Mouse (Mus musculus) CH12.LX (cell line): ENCODE data around the gene Polr1c.

Experiments
- CTCF ChIP-seq, 2 experiments: IDR thresholded peaks in 1 of 2; conservative IDR thresholded peaks in 1 of 2; 2 replicates each; pipeline ENCODE4 v1.5.1; 2011 to 2012; ENCODE audit warnings: low read depth in 2 of 2, low read length in 2 of 2, improper control_type of control experiment in 1 of 2, inconsistent platforms in 1 of 2, mild to moderate bottlenecking in 1 of 2, moderate library complexity in 1 of 2
- ETS1 ChIP-seq: conservative IDR thresholded peaks from 2 replicates; pipeline ENCODE4 v1.6.1; 2012; ENCODE audit warnings: low read depth, mild to moderate bottlenecking, inconsistent platforms, low read length, improper control_type of control experiment, moderate library complexity
- KAT2A ChIP-seq: IDR thresholded peaks from 2 replicates; pipeline ENCODE4 v1.6.1; 2012; ENCODE audit warnings: low read length, improper control_type of control experiment, inconsistent platforms; ENCODE audit not compliant: insufficient replicate concordance
- MAFK ChIP-seq: IDR thresholded peaks from 2 replicates; pipeline ENCODE4 v1.6.1; 2011; ENCODE audit warnings: low read length, improper control_type of control experiment; ENCODE audit not compliant: insufficient replicate concordance
- MXI1 ChIP-seq: IDR thresholded peaks from 2 replicates; pipeline ENCODE4 v1.6.1; 2011; ENCODE audit warnings: mild to moderate bottlenecking, low read depth, low read length, improper control_type of control experiment
- TBP ChIP-seq: conservative IDR thresholded peaks from 2 replicates; pipeline ENCODE4 v1.6.1; 2011; ENCODE audit warnings: low read depth, low read length, improper control_type of control experiment
- ZKSCAN1 ChIP-seq: IDR thresholded peaks from 2 replicates; pipeline ENCODE4 v1.6.1; 2012; ENCODE audit warnings: low read depth, inconsistent platforms, low read length, improper control_type of control experiment, borderline replicate concordance
- ZMIZ1 ChIP-seq: IDR thresholded peaks from 2 replicates; pipeline ENCODE4 v1.6.1; 2012; ENCODE audit warnings: low read depth, mild to moderate bottlenecking, inconsistent platforms, low read length, improper control_type of control experiment
- ZNF384 ChIP-seq: IDR thresholded peaks from 2 replicates; pipeline ENCODE4 v1.6.1; 2012; ENCODE audit warnings: low read depth, low read length, improper control_type of control experiment, inconsistent platforms

DNA sequence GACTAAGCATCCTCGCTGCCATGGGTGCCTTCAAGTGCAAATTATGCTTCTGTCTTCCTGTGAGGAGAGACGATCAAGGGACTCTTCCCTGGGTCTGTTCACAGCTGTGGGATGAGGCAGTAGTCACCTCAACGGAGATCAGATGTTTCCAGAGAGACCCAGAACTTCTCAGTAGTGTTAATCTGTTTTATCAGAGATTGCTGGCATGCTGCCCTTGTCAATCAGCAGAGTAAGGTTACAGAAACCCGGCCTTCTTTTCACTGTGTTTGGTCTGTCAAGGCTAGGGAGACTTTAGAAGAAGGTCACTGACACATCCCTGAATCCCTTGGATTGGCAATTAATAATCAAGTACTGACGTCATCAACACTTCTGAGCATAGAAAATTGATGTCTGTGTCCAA is 10.4 kb downstream of the Polr1c start:
- TF ChIP-seq MAFK (no peak), TBP (no peak), CTCF (conservative IDR thresholded peaks at IDR 0.05 in 1 of 2, IDR thresholded peaks at IDR 0.05 in 1 of 2; ENCODE audit: low read depth in 2 of 2, low read length in 2 of 2) (no peak), ZKSCAN1 (no peak), ZNF384 (no peak), KAT2A (no peak), ETS1 (no peak), MXI1 (no peak), ZMIZ1 (no peak)
